Mouse (Mus musculus) macrophage (primary cell): ENCODE results near the gene Tectb. TPM values are rescaled to one million over a fixed set of nuclear protein-coding genes. Genes with fewer than 3 reads are reported as not detected.

Experiments
- H3K27ac ChIP-seq: fragments of 350-480 bp; formaldehyde crosslinking; 2 replicates; pipeline ENCODE4 v1.9.0; 2021
- H3K36me3 ChIP-seq: fragments of 350-480 bp; formaldehyde crosslinking; 2 replicates; pipeline ENCODE4 v1.9.0; 2021; ENCODE audit errors: inconsistent target
- H3K4me3 ChIP-seq: fragments of 350-480 bp; formaldehyde crosslinking; 2 replicates; pipeline ENCODE4 v1.9.0; 2021; ENCODE audit errors: inconsistent target
- H3K79me2 ChIP-seq: fragments of 350-480 bp; formaldehyde crosslinking; 2 replicates; pipeline ENCODE4 v1.9.0; 2021; ENCODE audit errors: inconsistent target
- WGBS: methylation state at CpG from one replicate; pipeline ENCODE4 v1.1.7; 2026; ENCODE audit warnings: inconsistent platforms; ENCODE audit not compliant: missing documents; 5-methylcytosine and 5-hydroxymethylcytosine counted together
- polyA plus RNA-seq: library from polyadenylated mRNA; stranded (reverse); fragments of 250-400 nt; gene quantifications from 3 replicates; pipeline ENCODE4 v1.2.4, GENCODE M21; 2018; ENCODE audit warnings: inconsistent platforms

Gene Tectb
- polyA plus RNA-seq, 1 experiment from 2014 or later = not detected

GRCm38 (mm10) chr19:55184442-55184841 lies 3.9 kb downstream of the Tectb start:
- WGBS = 88% methylated on average over 7 of the region's 7 CpGs
- H3K27ac ChIP-seq = no peak overlapping the region
- no peaks in the 10 kb centered on the region for H3K79me2 ChIP-seq
- H3K36me3 ChIP-seq = no peaks in the 10 kb centered on the region
- no peak overlapping the region for H3K4me3 ChIP-seq

- H3K4me3 ChIP-seq = no peak overlapping the region
- 93% methylated on average over 7 of the region's 7 CpGs for WGBS
- H3K79me2 ChIP-seq = no peaks in the 10 kb centered on the region
- H3K27ac ChIP-seq = no peak overlapping the region
- no peaks in the 10 kb centered on the region for H3K36me3 ChIP-seq
Measured at GRCm38 (mm10) chr19:55185074-55185473, 4.5 kb downstream of the Tectb start.

GRCm38 (mm10) chr19:55185651-55186050 lies 5.1 kb downstream of the Tectb start:
- no peaks in the 10 kb centered on the region for H3K79me2 ChIP-seq
- WGBS = 83% methylated on average over 2 of the region's 3 CpGs

GRCm38 (mm10) chr19:55190065-55190464 lies 9.5 kb downstream of the Tectb start:
- Histone ChIP-seq H3K79me2 (no peaks in the 10 kb centered on the region), H3K36me3 (no peaks in the 10 kb centered on the region), H3K27ac (no peak overlapping the region), H3K4me3 (no peak overlapping the region)
- WGBS = 84% methylated on average over 5 of the region's 5 CpGs

More at GRCm38 (mm10) chr19:55185651-55186050, 5.1 kb downstream of the Tectb start:
- Histone ChIP-seq H3K36me3 (no peaks in the 10 kb centered on the region), H3K27ac (no peak overlapping the region), H3K4me3 (no peak overlapping the region)

- Histone ChIP-seq H3K36me3 (no peaks in the 10 kb centered on the region), H3K79me2 (no peaks in the 10 kb centered on the region), H3K4me3 (no peak overlapping the region), H3K27ac (no peak overlapping the region)
- WGBS = 55% methylated on average over 2 of the region's 2 CpGs
Measured at GRCm38 (mm10) chr19:55191596-55191995, 11.1 kb downstream of the Tectb start.

- no peak overlapping the region for H3K27ac ChIP-seq
- H3K4me3 ChIP-seq = no peak overlapping the region
- no peaks in the 10 kb centered on the region for H3K36me3 ChIP-seq
- WGBS = 89% methylated on average over 21 of the region's 21 CpGs
- no peaks in the 10 kb centered on the region for H3K79me2 ChIP-seq
Measured at GRCm38 (mm10) chr19:55192254-55192945, 11.9 kb downstream of the Tectb start.

- no peaks in the 10 kb centered on the region for H3K36me3 ChIP-seq
- 89% methylated on average over 11 of the region's 11 CpGs for WGBS
- no peaks in the 10 kb centered on the region for H3K79me2 ChIP-seq
- no peak overlapping the region for H3K4me3 ChIP-seq
- no peak overlapping the region for H3K27ac ChIP-seq
Measured at GRCm38 (mm10) chr19:55193717-55194394, 13.3 kb downstream of the Tectb start.

GRCm38 (mm10) chr19:55194520-55195170 lies 14.1 kb downstream of the Tectb start:
- WGBS = 83% methylated on average over 7 of the region's 7 CpGs
- Histone ChIP-seq H3K79me2 (no peaks in the 10 kb centered on the region), H3K27ac (no peak overlapping the region), H3K36me3 (no peaks in the 10 kb centered on the region), H3K4me3 (no peak overlapping the region)

- 76% methylated on average over 3 of the region's 3 CpGs for WGBS
- Histone ChIP-seq H3K27ac (no peak overlapping the region), H3K36me3 (no peaks in the 10 kb centered on the region), H3K79me2 (no peaks in the 10 kb centered on the region), H3K4me3 (no peak overlapping the region)
Measured at GRCm38 (mm10) chr19:55195574-55195973, 15.0 kb downstream of the Tectb start.

- 38% methylated on average over 4 of the region's 5 CpGs for WGBS
- H3K27ac ChIP-seq = no peak overlapping the region
- H3K79me2 ChIP-seq = no peaks in the 10 kb centered on the region
- H3K36me3 ChIP-seq = no peaks in the 10 kb centered on the region
- H3K4me3 ChIP-seq = no peak overlapping the region
Measured at GRCm38 (mm10) chr19:55198303-55198702, 17.8 kb downstream of the Tectb start.

- no peaks in the 10 kb centered on the region for H3K79me2 ChIP-seq
- H3K27ac ChIP-seq = no peak overlapping the region
- H3K4me3 ChIP-seq = no peak overlapping the region
- H3K36me3 ChIP-seq = no peaks in the 10 kb centered on the region
- WGBS = 44% methylated on average over 6 of the region's 8 CpGs
Measured at GRCm38 (mm10) chr19:55206482-55207138, 26.1 kb downstream of the Tectb start.

GRCm38 (mm10) chr19:55207205-55207604 lies 26.7 kb downstream of the Tectb start:
- WGBS = 57% methylated on average over 5 of the region's 6 CpGs
- no peaks in the 10 kb centered on the region for H3K36me3 ChIP-seq
- no peaks in the 10 kb centered on the region for H3K79me2 ChIP-seq
- no peak overlapping the region for H3K4me3 ChIP-seq
- no peak overlapping the region for H3K27ac ChIP-seq

- H3K4me3 ChIP-seq = no peak overlapping the region
- no peaks in the 10 kb centered on the region for H3K79me2 ChIP-seq
- H3K36me3 ChIP-seq = no peaks in the 10 kb centered on the region
- no peak overlapping the region for H3K27ac ChIP-seq
- 49% methylated on average over 25 of the region's 25 CpGs for WGBS
Measured at GRCm38 (mm10) chr19:55207746-55208538, 27.4 kb downstream of the Tectb start.

- WGBS = 73% methylated on average over 4 of the region's 4 CpGs
- no peaks in the 10 kb centered on the region for H3K36me3 ChIP-seq
- no peak overlapping the region for H3K4me3 ChIP-seq
- no peak overlapping the region for H3K27ac ChIP-seq
- H3K79me2 ChIP-seq = no peaks in the 10 kb centered on the region
Measured at GRCm38 (mm10) chr19:55208654-55209053, 28.1 kb downstream of the Tectb start.
